Mouse (Mus musculus): ENCODE measurements around the gene Mettl22.

- TF ChIP-seq CTCF (IDR thresholded peaks at IDR 0.05; ENCODE audit: borderline replicate concordance, control insufficient read depth, extremely low read depth, insufficient read depth, low read length, poor library complexity) (no peak), POLR2A (IDR thresholded peaks at IDR 0.05; ENCODE audit: control insufficient read depth, extremely low read depth, insufficient read depth, low read length, poor library complexity) (no peak)
Measured at GRCm38 (mm10) chr16:8539150-8539865, 68.7 kb downstream of the Mettl22 start.
